Mouse (Mus musculus) kidney, embryonic 16.5 days (tissue): ENCODE data around the gene Pip4k2a. TPM values are rescaled to one million over a fixed set of nuclear protein-coding genes. Genes with fewer than 3 reads are reported as not detected.

Experiments used
- ATAC-seq: fragments of 200-750 bp; cut with Nextera tagmentation; 2 replicates; pipeline ENCODE4 v1.8.0; 2017; ENCODE audit warnings: moderate TSS enrichment; ENCODE audit not compliant: low FRiP score, low TSS enrichment
- H3K27ac ChIP-seq: fragments of 300-500 bp; sonication (generic); 2 replicates; pipeline ENCODE4 v1.5.1; 2014; ENCODE audit warnings: low read length
- H3K27me3 ChIP-seq: fragments of 300-500 bp; sonication (generic); 2 replicates; pipeline ENCODE4 v1.6.1; 2014; ENCODE audit warnings: low read length, control low read depth, mixed read lengths; ENCODE audit not compliant: insufficient read depth
- H3K36me3 ChIP-seq: fragments of 300-500 bp; sonication (generic); 2 replicates; pipeline ENCODE4 v1.6.1; 2014; ENCODE audit warnings: low read length, control low read depth, mixed read lengths; ENCODE audit not compliant: insufficient read depth
- H3K4me1 ChIP-seq: fragments of 300-500 bp; sonication (generic); 2 replicates; pipeline ENCODE4 v1.6.1; 2014; ENCODE audit warnings: low read length, control low read depth, mixed read lengths; ENCODE audit not compliant: insufficient read depth
- H3K4me2 ChIP-seq: fragments of 300-500 bp; sonication (generic); replicated peaks from 2 replicates; pipeline ENCODE4 v1.6.1; 2014; ENCODE audit warnings: low read depth, low read length
- H3K4me3 ChIP-seq: fragments of 300-500 bp; sonication (generic); 2 replicates; pipeline ENCODE4 v1.5.1; 2014; ENCODE audit warnings: mild to moderate bottlenecking, low read length
- H3K9ac ChIP-seq: fragments of 300-500 bp; sonication (generic); replicated peaks from 2 replicates; pipeline ENCODE4 v1.6.1; 2014; ENCODE audit warnings: low read length
- H3K9me3 ChIP-seq: fragments of 300-500 bp; sonication (generic); 2 replicates; pipeline ENCODE4 v1.6.1; 2016; ENCODE audit warnings: low read length, control low read depth
- WGBS: fragments of 180-500 bp; shearing (Covaris S2); extraction: QIAGEN DNeasy Blood & Tissue Kit; methylation state at CpG from one replicate; pipeline ENCODE4 v1.1.7; 2014; 5-methylcytosine and 5-hydroxymethylcytosine counted together
- polyA plus RNA-seq: library from polyadenylated mRNA; unstranded; fragments of >200 nt; fragmentation: Nextera tagmentation; extraction: Ambion mirVana; gene quantifications from 2 replicates; pipeline ENCODE4 v1.2.1, GENCODE M21; 2015

Pip4k2a gene
- polyA plus RNA-seq, 1 experiment from 2014 or later: 13.0 TPM

- no peak for ATAC-seq
- Histone ChIP-seq H3K4me3 (no peak overlapping the region), H3K4me1 (peaks cover 24% of the 10 kb centered on the region), H3K27me3 (no peaks in the 10 kb centered on the region), H3K36me3 (no peaks in the 10 kb centered on the region), H3K4me2 (no peak overlapping the region), H3K27ac (no peak overlapping the region), H3K9me3 (no peaks in the 10 kb centered on the region), H3K9ac (no peak overlapping the region)
- WGBS: 54% methylated on average over 7 of the region's 7 CpGs
These were observed 50.1 kb downstream of the Pip4k2a start for GRCm38 (mm10) chr2:18947669-18948459.

- Histone ChIP-seq H3K4me2 (no peak overlapping the region), H3K27ac (no peak overlapping the region), H3K27me3 (no peaks in the 10 kb centered on the region), H3K36me3 (no peaks in the 10 kb centered on the region), H3K4me3 (no peak overlapping the region), H3K4me1 (peaks cover 25% of the 10 kb centered on the region), H3K9me3 (no peaks in the 10 kb centered on the region), H3K9ac (no peak overlapping the region)
- ATAC-seq: no peak
- WGBS: 77% methylated on average over 1 of the region's 1 CpGs
These were observed 52.5 kb downstream of the Pip4k2a start for GRCm38 (mm10) chr2:18945438-18945837.

DNA sequence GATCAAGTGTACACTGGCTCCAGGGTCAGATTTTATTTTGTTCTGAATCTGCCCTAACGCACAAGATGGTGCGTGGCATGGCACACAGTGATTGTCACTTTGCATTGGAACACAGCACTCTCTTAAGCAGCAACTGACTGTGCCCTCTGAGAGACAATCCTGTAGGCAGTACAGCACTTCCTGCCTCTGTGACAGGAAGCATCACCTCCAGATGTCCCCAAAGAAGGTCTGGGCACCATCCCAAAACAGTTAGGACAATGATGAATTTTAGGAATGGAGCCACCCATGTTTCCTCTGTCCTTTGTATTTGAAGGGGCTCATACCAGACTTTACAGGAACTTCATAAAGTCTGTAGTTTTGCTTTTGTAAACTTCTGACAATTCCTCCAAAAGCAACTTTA is 54.0 kb downstream of the Pip4k2a start:
- no peaks in the 10 kb centered on the region for H3K27me3 ChIP-seq
- H3K4me2 ChIP-seq: no peak overlapping the region
- ATAC-seq: 0 out of 2 replicates have a peak, but pooled peaks have one; percentile 19
- H3K4me1 ChIP-seq: peaks cover 37% of the 10 kb centered on the region
- no peak overlapping the region for H3K9ac ChIP-seq
- no peak overlapping the region for H3K4me3 ChIP-seq
- WGBS: 76% methylated on average over 2 of the region's 2 CpGs
- no peaks in the 10 kb centered on the region for H3K9me3 ChIP-seq
- H3K36me3 ChIP-seq: no peaks in the 10 kb centered on the region
- H3K27ac ChIP-seq: peak overlapping the region; percentile 81

- no peaks in the 10 kb centered on the region for H3K9me3 ChIP-seq
- no peak overlapping the region for H3K9ac ChIP-seq
- no peaks in the 10 kb centered on the region for H3K27me3 ChIP-seq
- H3K4me2 ChIP-seq: no peak overlapping the region
- peak overlapping the region; percentile 81 for H3K27ac ChIP-seq
- H3K36me3 ChIP-seq: no peaks in the 10 kb centered on the region
- no peak for ATAC-seq
- H3K4me1 ChIP-seq: peaks cover 42% of the 10 kb centered on the region
- no peak overlapping the region for H3K4me3 ChIP-seq
- 26% methylated on average over 4 of the region's 4 CpGs for WGBS
These were observed 54.6 kb downstream of the Pip4k2a start for GRCm38 (mm10) chr2:18943366-18943765.

DNA sequence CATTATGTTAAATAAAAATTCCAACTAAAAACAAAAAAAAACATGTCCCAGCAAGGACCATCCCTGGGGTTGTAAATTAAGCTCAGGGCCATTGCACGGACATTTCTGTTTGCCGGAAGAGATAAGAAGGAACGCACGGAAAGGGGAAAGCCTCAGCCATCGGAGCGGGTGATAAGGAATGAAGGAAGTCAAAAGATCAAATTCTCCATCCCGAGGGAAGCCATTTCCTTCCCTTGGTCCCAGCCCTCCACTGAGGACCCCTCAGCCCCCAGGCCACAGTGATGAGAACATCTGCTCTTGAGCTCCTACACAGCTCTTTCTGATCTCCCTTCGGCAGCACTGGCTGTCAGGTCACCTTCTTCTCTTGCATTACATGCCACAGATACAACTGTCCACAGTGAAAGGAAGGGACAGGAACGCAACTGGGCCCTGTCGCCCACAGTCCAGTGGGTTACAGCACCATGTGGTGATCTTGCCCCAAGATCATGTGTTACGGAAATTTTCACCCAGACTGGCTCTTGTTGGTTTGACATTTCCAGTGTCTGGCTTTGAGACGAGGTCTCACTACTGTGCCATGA is 57.1 kb downstream of the Pip4k2a start:
- H3K36me3 ChIP-seq: no peaks in the 10 kb centered on the region
- no peak overlapping the region for H3K4me3 ChIP-seq
- H3K27ac ChIP-seq: peak overlapping the region; percentile 73
- 59% methylated on average over 12 of the region's 12 CpGs for WGBS
- H3K27me3 ChIP-seq: no peaks in the 10 kb centered on the region
- H3K4me1 ChIP-seq: peaks cover 55% of the 10 kb centered on the region
- ATAC-seq: peak; percentile 43
- no peak overlapping the region for H3K4me2 ChIP-seq
- H3K9ac ChIP-seq: no peak overlapping the region
- no peaks in the 10 kb centered on the region for H3K9me3 ChIP-seq

- H3K4me3 ChIP-seq: no peak overlapping the region
- H3K4me2 ChIP-seq: no peak overlapping the region
- H3K4me1 ChIP-seq: peaks cover 56% of the 10 kb centered on the region
- H3K27ac ChIP-seq: peak overlapping the region; percentile 40; the same call in 1 of the 2 replicates
- H3K9me3 ChIP-seq: no peaks in the 10 kb centered on the region
- ATAC-seq: no peak
- 35% methylated on average over 8 of the region's 8 CpGs for WGBS
- H3K9ac ChIP-seq: 0 out of 2 replicates have a peak overlapping the region, but pooled peaks have one; percentile 5
- no peaks in the 10 kb centered on the region for H3K27me3 ChIP-seq
- H3K36me3 ChIP-seq: no peaks in the 10 kb centered on the region
These were observed 59.0 kb downstream of the Pip4k2a start for GRCm38 (mm10) chr2:18938923-18939329.

- Histone ChIP-seq H3K9ac (0 out of 2 replicates have a peak overlapping the region, but pooled peaks have one; percentile 20), H3K36me3 (no peaks in the 10 kb centered on the region), H3K4me3 (no peak overlapping the region), H3K27me3 (no peaks in the 10 kb centered on the region), H3K4me2 (no peak overlapping the region), H3K9me3 (no peaks in the 10 kb centered on the region), H3K4me1 (peaks cover 56% of the 10 kb centered on the region), H3K27ac (peak overlapping the region; percentile 57)
- WGBS: 27% methylated on average over 1 of the region's 1 CpGs
- ATAC-seq: no peak
These were observed 59.7 kb downstream of the Pip4k2a start for GRCm38 (mm10) chr2:18938232-18938631.

GRCm38 (mm10) chr2:18937611-18938010 is 60.3 kb downstream of the Pip4k2a start:
- 58% methylated on average over 2 of the region's 2 CpGs for WGBS
- H3K4me3 ChIP-seq: no peak overlapping the region
- H3K4me1 ChIP-seq: peaks cover 55% of the 10 kb centered on the region
- H3K27me3 ChIP-seq: no peaks in the 10 kb centered on the region
- peak overlapping the region; percentile 57 for H3K27ac ChIP-seq
- no peak overlapping the region for H3K4me2 ChIP-seq
- no peaks in the 10 kb centered on the region for H3K36me3 ChIP-seq
- H3K9me3 ChIP-seq: no peaks in the 10 kb centered on the region
- no peak overlapping the region for H3K9ac ChIP-seq
- ATAC-seq: peak; percentile 29; the same call in 1 of the 2 replicates

DNA sequence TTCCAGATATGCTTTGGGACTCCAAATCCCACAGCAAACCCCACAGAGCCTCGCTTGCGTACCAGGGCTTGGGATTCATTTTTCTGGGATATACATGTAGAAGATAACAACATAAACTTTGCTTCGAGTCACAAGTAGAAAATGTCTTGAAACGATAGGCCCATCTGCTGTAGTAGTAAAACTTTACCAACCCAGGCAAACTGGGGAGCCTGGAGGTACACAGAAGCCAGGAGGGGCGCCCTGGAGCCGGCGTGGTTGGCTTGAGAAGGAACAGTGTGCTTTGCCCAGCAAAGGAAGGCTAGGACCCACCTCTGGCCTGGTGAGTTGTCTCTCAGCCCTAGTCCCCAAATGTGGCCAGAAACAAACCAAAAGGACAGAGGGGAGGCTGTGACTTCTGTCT is 61.5 kb downstream of the Pip4k2a start:
- Histone ChIP-seq H3K27ac (no peak overlapping the region), H3K4me3 (no peak overlapping the region), H3K9ac (no peak overlapping the region), H3K27me3 (no peaks in the 10 kb centered on the region), H3K4me2 (no peak overlapping the region), H3K9me3 (no peaks in the 10 kb centered on the region), H3K36me3 (no peaks in the 10 kb centered on the region), H3K4me1 (peaks cover 52% of the 10 kb centered on the region)
- WGBS: 91% methylated on average over 7 of the region's 7 CpGs
- no peak for ATAC-seq

GRCm38 (mm10) chr2:18935581-18936027 is 62.3 kb downstream of the Pip4k2a start:
- Histone ChIP-seq H3K9ac (no peak overlapping the region), H3K36me3 (no peaks in the 10 kb centered on the region), H3K4me3 (no peak overlapping the region), H3K27ac (no peak overlapping the region), H3K4me1 (peaks cover 45% of the 10 kb centered on the region), H3K27me3 (no peaks in the 10 kb centered on the region), H3K9me3 (no peaks in the 10 kb centered on the region), H3K4me2 (no peak overlapping the region)
- ATAC-seq: no peak
- 89% methylated on average over 2 of the region's 2 CpGs for WGBS
